Comparison of ENCODE assay signal across 9 mouse cellular contexts in genomic region chr10:80574896-80575295, GRCm38 (mm10). TPM values are rescaled to one million over a fixed set of nuclear protein-coding genes. Genes with fewer than 3 reads are reported as not detected.
DNase-seq lines count a peak whose midpoint lies in the region; ATAC-seq and TF ChIP-seq lines count a peak whose summit lies in the region.
"Had no signal": no experiment of that assay in that cellular context is flagged by ENCODE, and none has a peak within 500 bp of the region (broad histone marks: within the 10 kb centered on the region; RNA-seq: fewer than 3 reads in every experiment).

No protein-coding gene starts in this region.

- H3K4me2 ChIP-seq in intestine, embryonic 15.5 days (replicated peaks): peak overlapping the region; percentile 94; the same call in 1 of the 2 replicates
- H3K4me2 ChIP-seq in intestine, embryonic 16.5 days (ENCODE audit: low read depth, low read length): no peak overlapping the region
- H3K4me2 ChIP-seq in liver, embryonic 16.5 days (ENCODE audit: low read depth, low read length): peak overlapping the region; percentile 96

- H3K9ac ChIP-seq in intestine, embryonic 15.5 days: peak overlapping the region; percentile 72
- no peak overlapping the region for H3K9ac ChIP-seq in intestine, embryonic 16.5 days (ENCODE audit: low read depth, low read length)
- H3K9ac ChIP-seq in ES-E14 (ENCODE audit: insufficient read depth, low read depth, low read length, poor library complexity, severe bottlenecking): peak overlapping the region; percentile 95; the same call in 1 of the 2 replicates
- H3K9ac ChIP-seq in liver, embryonic 16.5 days (ENCODE audit: low read depth, low read length): peak overlapping the region; percentile 87

- H3K4me3 ChIP-seq in intestine, embryonic 15.5 days (replicated peaks): no peak overlapping the region
- H3K4me3 ChIP-seq in intestine, embryonic 16.5 days (ENCODE audit: low read length): no peak overlapping the region
- peak overlapping the region in 1 of 2 experiments; percentile 96; a peak in 2 of 4 replicates for H3K4me3 ChIP-seq in ES-E14 (ENCODE audit: insufficient read depth in 1 of 2, low read depth in 1 of 2, low read length in 2 of 2, poor library complexity in 1 of 2, severe bottlenecking in 1 of 2)
- peak overlapping the region; percentile 99 for H3K4me3 ChIP-seq in embryonic fibroblast, embryonic 13.5 days (ENCODE audit: insufficient read depth, low read length)
- H3K4me3 ChIP-seq in liver, embryonic 16.5 days (ENCODE audit: low read depth, low read length): peak overlapping the region; percentile 85

- no peak overlapping the region for H3K27ac ChIP-seq in intestine, embryonic 15.5 days
- no peak overlapping the region for H3K27ac ChIP-seq in intestine, embryonic 16.5 days (ENCODE audit: low read length)
- H3K27ac ChIP-seq in ES-E14 (ENCODE audit: insufficient read depth, low read depth, low read length, poor library complexity, severe bottlenecking): no peak overlapping the region
- H3K27ac ChIP-seq in embryonic fibroblast, embryonic 13.5 days (ENCODE audit: insufficient read depth, low read length): no peak overlapping the region
- H3K27ac ChIP-seq in liver, embryonic 16.5 days (ENCODE audit: low read length): peak overlapping the region; percentile 98

- ATAC-seq in intestine, embryonic 15.5 days: no peak
- no peak for ATAC-seq in intestine, embryonic 16.5 days
- no peak for ATAC-seq in liver, embryonic 16.5 days (ENCODE audit: low read depth)
- no peak for ATAC-seq in activated CD4-positive, CD25-positive, alpha-beta regulatory T cell, adult 4 months

- no peaks in the 10 kb centered on the region for H3K36me3 ChIP-seq in intestine, embryonic 15.5 days
- H3K36me3 ChIP-seq in intestine, embryonic 16.5 days (ENCODE audit: control insufficient read depth, insufficient read depth, low read length): no peaks in the 10 kb centered on the region
- 0 out of 2 replicates have a peak, but pooled peaks cover 2% of the 10 kb centered on the region for H3K36me3 ChIP-seq in ES-E14 (ENCODE audit: control insufficient read depth, insufficient read depth, low read length, poor library complexity, severe bottlenecking)
- no peaks in the 10 kb centered on the region for H3K36me3 ChIP-seq in liver, embryonic 16.5 days (ENCODE audit: control insufficient read depth, insufficient read depth)

- H3K27me3 ChIP-seq in intestine, embryonic 15.5 days (replicated peaks): no peaks in the 10 kb centered on the region
- no peaks in the 10 kb centered on the region for H3K27me3 ChIP-seq in intestine, embryonic 16.5 days (replicated peaks; ENCODE audit: control insufficient read depth, insufficient read depth, low read length)
- H3K27me3 ChIP-seq in liver, embryonic 16.5 days (ENCODE audit: control insufficient read depth, insufficient read depth, low read depth, low read length): no peaks in the 10 kb centered on the region

- peaks cover 66% of the 10 kb centered on the region for H3K4me1 ChIP-seq in intestine, embryonic 15.5 days (replicated peaks)
- peaks cover 59% of the 10 kb centered on the region for H3K4me1 ChIP-seq in intestine, embryonic 16.5 days (ENCODE audit: control insufficient read depth, insufficient read depth, low read length)
- peaks cover 7 to 50% of the 10 kb centered on the region in 2 experiments for H3K4me1 ChIP-seq in ES-E14 (ENCODE audit: control insufficient read depth in 2 of 2, insufficient read depth in 2 of 2, low read length in 2 of 2, poor library complexity in 1 of 2)
- no peaks in the 10 kb centered on the region for H3K4me1 ChIP-seq in embryonic fibroblast, embryonic 13.5 days (ENCODE audit: control insufficient read depth, insufficient read depth, low read length)
- peaks cover 80% of the 10 kb centered on the region for H3K4me1 ChIP-seq in liver, embryonic 16.5 days (ENCODE audit: control insufficient read depth, low read depth, low read length)

- no peak for TF ChIP-seq POLR2A in embryonic fibroblast, embryonic 13.5 days (IDR thresholded peaks at IDR 0.05; ENCODE audit: low read depth, low read length)

- WGBS in intestine, embryonic 15.5 days: 81% methylated on average over 3 of the region's 3 CpGs
- 68% methylated on average over 3 of the region's 3 CpGs for WGBS in intestine, embryonic 16.5 days
- 70% methylated on average over 3 of the region's 3 CpGs for WGBS in liver, embryonic 16.5 days (ENCODE audit: insufficient replicate concordance)

- no peak for DNase-seq in ES-E14 (ENCODE audit: low read depth, low spot score)
- DNase-seq in urinary bladder, postnatal 4 days (ENCODE audit: low spot score in 2 of 2): no peak
- DNase-seq in Muller cell, postnatal 12 days (ENCODE audit: inconsistent ontology term): no peak
- DNase-seq: kidney, postnatal 10 days had no signal

- TF ChIP-seq CTCF in embryonic fibroblast, embryonic 13.5 days (IDR thresholded peaks at IDR 0.05; ENCODE audit: borderline replicate concordance, insufficient read depth, low read length): no peak

- in situ Hi-C loops in ES-E14 (cut with MboI; ENCODE audit: low sequenced_read_pairs in 2 of 2, unreplicated experiment in 2 of 2): no loop called here

- H3K9me3 ChIP-seq in intestine, embryonic 15.5 days: no peaks in the 10 kb centered on the region
- H3K9me3 ChIP-seq in intestine, embryonic 16.5 days (ENCODE audit: control insufficient read depth, low read length): no peaks in the 10 kb centered on the region
- H3K9me3 ChIP-seq in ES-E14 (ENCODE audit: control insufficient read depth, insufficient read depth, low read depth, low read length): no peaks in the 10 kb centered on the region
- no peaks in the 10 kb centered on the region for H3K9me3 ChIP-seq in liver, embryonic 16.5 days (replicated peaks; ENCODE audit: control insufficient read depth, low read length)

TF ChIP-seq in ES-E14, 5 proteins besides CTCF, POLR2A, EP300 and RAD21:
- TF ChIP-seq ZNF384 (IDR thresholded peaks at IDR 0.05; ENCODE audit: low read depth, low read length) (no peak), CHD2 (IDR thresholded peaks at IDR 0.05; ENCODE audit: low read depth, low read length) (no peak), MAFK (IDR thresholded peaks at IDR 0.05; ENCODE audit: insufficient read depth, low read depth, low read length) (no peak), HCFC1 (IDR thresholded peaks at IDR 0.05; ENCODE audit: borderline replicate concordance, insufficient read depth, low read length) (no peak), ZC3H11A (IDR thresholded peaks at IDR 0.05; ENCODE audit: borderline replicate concordance, low read depth, low read length) (no peak)
TF ChIP-seq in ES-E14: peak in this region for 0.

RNA-seq across cellular contexts. Expression of gene Klf16, which starts 2.2 kb away (rescaled TPM):
- polyA plus RNA-seq in intestine, embryonic 15.5 days (2015; fragmentation: Nextera tagmentation; extraction: Ambion mirVana): 8.3 TPM in 2 replicates
- 7.0 and 7.4 TPM in 2 replicates for polyA plus RNA-seq in intestine, embryonic 16.5 days (2015; fragmentation: Nextera tagmentation; extraction: Ambion mirVana)
- 20.8 and 23.5 TPM in 2 replicates for total RNA-seq in ES-E14 (2012; rRNA removed)
- polyA plus RNA-seq in embryonic fibroblast, embryonic 13.5 days (2011; ENCODE audit: insufficient read length, low read depth, missing spikeins): 15.5 and 15.9 TPM in 2 replicates
- 9.6 and 10.7 TPM in 2 replicates for polyA plus RNA-seq in liver, embryonic 16.5 days (2015; fragmentation: Nextera tagmentation; extraction: Ambion mirVana)
- 1 to 10 TPM; 5.2 to 8.1 TPM for polyA plus RNA-seq in activated CD4-positive, CD25-positive, alpha-beta regulatory T cell, adult 4 months (2017; shearing (Covaris generic))

RNA-seq across cellular contexts. Expression of gene Rexo1, which starts 13.5 kb away (rescaled TPM):
- polyA plus RNA-seq in intestine, embryonic 15.5 days (2015; fragmentation: Nextera tagmentation; extraction: Ambion mirVana): 23.6 and 25.0 TPM in 2 replicates
- 21.5 and 21.9 TPM in 2 replicates for polyA plus RNA-seq in intestine, embryonic 16.5 days (2015; fragmentation: Nextera tagmentation; extraction: Ambion mirVana)
- 27.4 and 33.4 TPM in 2 replicates for total RNA-seq in ES-E14 (2012; rRNA removed)
- polyA plus RNA-seq in embryonic fibroblast, embryonic 13.5 days (2011; ENCODE audit: insufficient read length, low read depth, missing spikeins): 19.4 and 21.9 TPM in 2 replicates
- polyA plus RNA-seq in liver, embryonic 16.5 days (2015; fragmentation: Nextera tagmentation; extraction: Ambion mirVana): 10.9 and 12.1 TPM in 2 replicates
- polyA plus RNA-seq in activated CD4-positive, CD25-positive, alpha-beta regulatory T cell, adult 4 months (2017; shearing (Covaris generic)): 10 to 100 TPM; 13.0 to 13.4 TPM

RNA-seq across cellular contexts. Expression of gene Abhd17a, which starts 15.2 kb away (rescaled TPM):
- 95.7 and 101 TPM in 2 replicates for polyA plus RNA-seq in intestine, embryonic 15.5 days (2015; fragmentation: Nextera tagmentation; extraction: Ambion mirVana)
- polyA plus RNA-seq in intestine, embryonic 16.5 days (2015; fragmentation: Nextera tagmentation; extraction: Ambion mirVana): 63.1 and 79.7 TPM in 2 replicates
- total RNA-seq in ES-E14 (2012; rRNA removed): 67.9 and 68.7 TPM in 2 replicates
- 42.1 and 58.7 TPM in 2 replicates for polyA plus RNA-seq in embryonic fibroblast, embryonic 13.5 days (2011; ENCODE audit: insufficient read length, low read depth, missing spikeins)
- polyA plus RNA-seq in liver, embryonic 16.5 days (2015; fragmentation: Nextera tagmentation; extraction: Ambion mirVana): 31.4 and 35.9 TPM in 2 replicates
- 10 to 100 TPM in 1 of 2 experiments, 1 to 10 TPM in 1; 9.4 to 11.8 TPM for polyA plus RNA-seq in activated CD4-positive, CD25-positive, alpha-beta regulatory T cell, adult 4 months (2017; shearing (Covaris generic))

RNA-seq across cellular contexts. Expression of gene Scamp4, which starts 27.8 kb away (rescaled TPM):
- polyA plus RNA-seq in intestine, embryonic 15.5 days (2015; fragmentation: Nextera tagmentation; extraction: Ambion mirVana): 105 and 114 TPM in 2 replicates
- 125 and 127 TPM in 2 replicates for polyA plus RNA-seq in intestine, embryonic 16.5 days (2015; fragmentation: Nextera tagmentation; extraction: Ambion mirVana)
- total RNA-seq in ES-E14 (2012; rRNA removed): 54.8 and 83.8 TPM in 2 replicates
- 57.3 and 62.2 TPM in 2 replicates for polyA plus RNA-seq in embryonic fibroblast, embryonic 13.5 days (2011; ENCODE audit: insufficient read length, low read depth, missing spikeins)
- polyA plus RNA-seq in liver, embryonic 16.5 days (2015; fragmentation: Nextera tagmentation; extraction: Ambion mirVana): 35.3 and 38.3 TPM in 2 replicates
- polyA plus RNA-seq in activated CD4-positive, CD25-positive, alpha-beta regulatory T cell, adult 4 months (2017; shearing (Covaris generic)): 100 to 1,000 TPM; 104 to 107 TPM

RNA-seq across cellular contexts. Expression of gene Adat3, which starts 27.8 kb away (rescaled TPM):
- 6.4 and 6.6 TPM in 2 replicates for polyA plus RNA-seq in intestine, embryonic 15.5 days (2015; fragmentation: Nextera tagmentation; extraction: Ambion mirVana)
- polyA plus RNA-seq in intestine, embryonic 16.5 days (2015; fragmentation: Nextera tagmentation; extraction: Ambion mirVana): 8.4 and 9.4 TPM in 2 replicates
- total RNA-seq in ES-E14 (2012; rRNA removed): 12.2 and 12.7 TPM in 2 replicates
- polyA plus RNA-seq in embryonic fibroblast, embryonic 13.5 days (2011; ENCODE audit: insufficient read length, low read depth, missing spikeins): 1.4 and 2.9 TPM in 2 replicates
- 3.2 and 3.7 TPM in 2 replicates for polyA plus RNA-seq in liver, embryonic 16.5 days (2015; fragmentation: Nextera tagmentation; extraction: Ambion mirVana)
- polyA plus RNA-seq in activated CD4-positive, CD25-positive, alpha-beta regulatory T cell, adult 4 months (2017; shearing (Covaris generic)): 1 to 10 TPM; 2.5 to 3.7 TPM

Comparison
In these comparisons a context has a peak if more than half of its experiments do, and no peak if none do; other contexts are left out.
1. H3K4me3 ChIP-seq: peak in embryonic fibroblast, embryonic 13.5 days (single experiment) and liver, embryonic 16.5 days (single experiment); none in intestine, embryonic 15.5 days (single experiment) and intestine, embryonic 16.5 days (single experiment).